Mouse (Mus musculus): ENCODE results near the gene D17H6S53E. TPM values are rescaled to one million over a fixed set of nuclear protein-coding genes. Genes with fewer than 3 reads are reported as not detected.

Gene D17H6S53E
- total and polyA plus RNA-seq, 2 experiments from 2014 or later, result 17.3 to 22.3 TPM

GRCm38 (mm10) chr17:35094475-35095365 is 31.5 kb upstream of the D17H6S53E start:
- ATAC-seq (ENCODE audit: insufficient read depth, low read depth) (no peak), DNase-seq (ENCODE audit: low spot score) (no peak)
- peaks cover 5% of the 10 kb centered on the region; the same call in 1 of the 2 replicates for H3K4me1 ChIP-seq (ENCODE audit: control insufficient read depth, insufficient read depth)
- H3K27ac ChIP-seq (ENCODE audit: low read depth), result no peak overlapping the region
- H3K36me3 ChIP-seq (replicated peaks; ENCODE audit: control insufficient read depth, insufficient read depth, low read length), result peaks cover 72% of the 10 kb centered on the region
- no peak overlapping the region for H3K4me2 ChIP-seq (ENCODE audit: low read depth, low read length)
- H3K9me3 ChIP-seq (replicated peaks; ENCODE audit: control insufficient read depth, low read length), result no peaks in the 10 kb centered on the region
- H3K9ac ChIP-seq (replicated peaks; ENCODE audit: low read depth, low read length), result no peak overlapping the region
- WGBS, result 67% methylated on average over 15 of the region's 15 CpGs
- TF ChIP-seq EP300 (IDR thresholded peaks at IDR 0.05; ENCODE audit: low read depth) (no peak), CTCF (IDR thresholded peaks at IDR 0.05; ENCODE audit: low read depth) (no peak)
- no peaks in the 10 kb centered on the region for H3K27me3 ChIP-seq (ENCODE audit: control insufficient read depth, insufficient read depth, low read length)
- H3K4me3 ChIP-seq (ENCODE audit: low read depth, low read length), result no peak overlapping the region

- 76% methylated on average over 12 of the region's 12 CpGs for WGBS
- ATAC-seq (ENCODE audit: insufficient read depth, low read depth) (no peak), DNase-seq (ENCODE audit: low spot score) (no peak)
- Histone ChIP-seq H3K4me1 (ENCODE audit: control insufficient read depth, insufficient read depth) (no peaks in the 10 kb centered on the region), H3K4me2 (ENCODE audit: low read depth, low read length) (no peak overlapping the region), H3K4me3 (ENCODE audit: low read depth, low read length) (no peak overlapping the region), H3K36me3 (replicated peaks; ENCODE audit: control insufficient read depth, insufficient read depth, low read length) (peaks cover 88% of the 10 kb centered on the region), H3K9ac (replicated peaks; ENCODE audit: low read depth, low read length) (no peak overlapping the region), H3K27me3 (ENCODE audit: control insufficient read depth, insufficient read depth, low read length) (no peaks in the 10 kb centered on the region), H3K27ac (ENCODE audit: low read depth) (no peak overlapping the region), H3K9me3 (replicated peaks; ENCODE audit: control insufficient read depth, low read length) (no peaks in the 10 kb centered on the region)
- TF ChIP-seq EP300 (IDR thresholded peaks at IDR 0.05; ENCODE audit: low read depth), result no peak
- TF ChIP-seq CTCF (IDR thresholded peaks at IDR 0.05; ENCODE audit: low read depth), result no peak
Observed at GRCm38 (mm10) chr17:35096597-35096996, 29.6 kb upstream of the D17H6S53E start.

DNA sequence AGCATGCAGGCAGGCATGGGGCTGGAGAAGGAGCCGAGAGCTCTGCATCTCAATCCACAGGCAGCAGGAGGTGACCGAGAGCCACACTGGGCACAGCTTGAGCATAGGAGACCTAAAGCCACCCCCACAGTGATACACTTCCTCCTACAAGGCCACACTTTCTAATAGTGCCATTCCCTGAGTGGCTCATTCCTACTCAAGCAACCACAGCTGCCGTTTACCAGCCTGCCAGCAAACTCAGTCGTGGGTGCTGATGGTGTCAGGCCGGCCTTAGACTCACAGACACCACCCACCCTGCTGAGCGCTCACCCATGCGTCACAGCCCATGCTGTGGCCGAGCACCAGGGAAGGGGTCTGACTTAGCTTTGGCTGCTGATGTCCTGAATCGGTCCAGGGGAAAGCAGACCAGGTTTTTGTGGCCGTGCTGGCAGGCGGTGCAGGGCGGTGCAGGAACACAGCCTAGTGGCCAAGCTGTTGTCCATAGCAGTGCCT is 29.0 kb upstream of the D17H6S53E start:
- no peak for ATAC-seq (ENCODE audit: insufficient read depth, low read depth)
- H3K27me3 ChIP-seq (ENCODE audit: control insufficient read depth, insufficient read depth, low read length), result no peaks in the 10 kb centered on the region

GRCm38 (mm10) chr17:35100196-35100765 is 25.9 kb upstream of the D17H6S53E start:
- Histone ChIP-seq H3K27ac (ENCODE audit: low read depth) (no peak overlapping the region), H3K4me2 (ENCODE audit: low read depth, low read length) (no peak overlapping the region), H3K9ac (replicated peaks; ENCODE audit: low read depth, low read length) (no peak overlapping the region), H3K9me3 (replicated peaks; ENCODE audit: control insufficient read depth, low read length) (no peaks in the 10 kb centered on the region), H3K4me1 (ENCODE audit: control insufficient read depth, insufficient read depth) (no peaks in the 10 kb centered on the region), H3K36me3 (replicated peaks; ENCODE audit: control insufficient read depth, insufficient read depth, low read length) (peaks cover 89% of the 10 kb centered on the region), H3K27me3 (ENCODE audit: control insufficient read depth, insufficient read depth, low read length) (no peaks in the 10 kb centered on the region), H3K4me3 (ENCODE audit: low read depth, low read length) (no peak overlapping the region)
- ATAC-seq (ENCODE audit: insufficient read depth, low read depth) (no peak), DNase-seq (ENCODE audit: low spot score) (no peak)
- 59% methylated on average over 10 of the region's 10 CpGs for WGBS
- TF ChIP-seq EP300 (IDR thresholded peaks at IDR 0.05; ENCODE audit: low read depth), result no peak
- no peak for TF ChIP-seq CTCF (IDR thresholded peaks at IDR 0.05; ENCODE audit: low read depth)

More for the DNA sequence above, 29.0 kb upstream of the D17H6S53E start:
- Histone ChIP-seq H3K27ac (ENCODE audit: low read depth) (no peak overlapping the region), H3K4me3 (ENCODE audit: low read depth, low read length) (no peak overlapping the region), H3K4me2 (ENCODE audit: low read depth, low read length) (no peak overlapping the region), H3K36me3 (replicated peaks; ENCODE audit: control insufficient read depth, insufficient read depth, low read length) (peaks cover 91% of the 10 kb centered on the region), H3K4me1 (ENCODE audit: control insufficient read depth, insufficient read depth) (no peaks in the 10 kb centered on the region), H3K9me3 (replicated peaks; ENCODE audit: control insufficient read depth, low read length) (no peaks in the 10 kb centered on the region), H3K9ac (replicated peaks; ENCODE audit: low read depth, low read length) (no peak overlapping the region)
- WGBS, result 83% methylated on average over 12 of the region's 12 CpGs
- no peak for DNase-seq (ENCODE audit: low spot score)
- TF ChIP-seq CTCF (IDR thresholded peaks at IDR 0.05; ENCODE audit: low read depth) (no peak), EP300 (IDR thresholded peaks at IDR 0.05; ENCODE audit: low read depth) (no peak)

DNA sequence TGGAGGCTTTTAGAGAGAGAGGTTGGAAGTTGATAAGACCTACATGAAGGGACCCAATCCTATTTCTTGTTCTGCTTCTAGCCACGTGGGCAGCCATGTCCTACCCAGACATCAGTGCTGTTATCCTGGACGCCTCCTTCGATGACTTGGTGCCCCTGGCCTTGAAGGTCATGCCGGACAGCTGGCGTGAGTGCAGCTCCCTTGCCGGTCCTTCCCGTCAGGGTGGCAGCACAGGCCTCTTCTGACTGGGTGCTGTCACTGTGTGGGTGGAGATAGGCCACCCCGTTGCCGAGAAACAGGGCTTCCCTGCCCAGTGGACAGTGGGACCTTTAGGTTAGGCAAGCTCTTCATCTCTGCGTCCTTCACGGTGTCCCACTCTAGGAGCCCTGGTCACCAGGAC is 25.0 kb upstream of the D17H6S53E start:
- Histone ChIP-seq H3K4me3 (ENCODE audit: low read depth, low read length) (no peak overlapping the region), H3K9me3 (replicated peaks; ENCODE audit: control insufficient read depth, low read length) (no peaks in the 10 kb centered on the region), H3K27ac (ENCODE audit: low read depth) (no peak overlapping the region), H3K4me1 (ENCODE audit: control insufficient read depth, insufficient read depth) (no peaks in the 10 kb centered on the region), H3K36me3 (replicated peaks; ENCODE audit: control insufficient read depth, insufficient read depth, low read length) (peaks cover 82% of the 10 kb centered on the region), H3K27me3 (ENCODE audit: control insufficient read depth, insufficient read depth, low read length) (no peaks in the 10 kb centered on the region), H3K4me2 (ENCODE audit: low read depth, low read length) (no peak overlapping the region), H3K9ac (replicated peaks; ENCODE audit: low read depth, low read length) (no peak overlapping the region)
- 81% methylated on average over 11 of the region's 11 CpGs for WGBS
- ATAC-seq (ENCODE audit: insufficient read depth, low read depth) (no peak), DNase-seq (ENCODE audit: low spot score) (no peak)
- no peak for TF ChIP-seq CTCF (IDR thresholded peaks at IDR 0.05; ENCODE audit: low read depth)
- no peak for TF ChIP-seq EP300 (IDR thresholded peaks at IDR 0.05; ENCODE audit: low read depth)

All from heart, postnatal 0 days (tissue).